In the genomic region with DNA sequence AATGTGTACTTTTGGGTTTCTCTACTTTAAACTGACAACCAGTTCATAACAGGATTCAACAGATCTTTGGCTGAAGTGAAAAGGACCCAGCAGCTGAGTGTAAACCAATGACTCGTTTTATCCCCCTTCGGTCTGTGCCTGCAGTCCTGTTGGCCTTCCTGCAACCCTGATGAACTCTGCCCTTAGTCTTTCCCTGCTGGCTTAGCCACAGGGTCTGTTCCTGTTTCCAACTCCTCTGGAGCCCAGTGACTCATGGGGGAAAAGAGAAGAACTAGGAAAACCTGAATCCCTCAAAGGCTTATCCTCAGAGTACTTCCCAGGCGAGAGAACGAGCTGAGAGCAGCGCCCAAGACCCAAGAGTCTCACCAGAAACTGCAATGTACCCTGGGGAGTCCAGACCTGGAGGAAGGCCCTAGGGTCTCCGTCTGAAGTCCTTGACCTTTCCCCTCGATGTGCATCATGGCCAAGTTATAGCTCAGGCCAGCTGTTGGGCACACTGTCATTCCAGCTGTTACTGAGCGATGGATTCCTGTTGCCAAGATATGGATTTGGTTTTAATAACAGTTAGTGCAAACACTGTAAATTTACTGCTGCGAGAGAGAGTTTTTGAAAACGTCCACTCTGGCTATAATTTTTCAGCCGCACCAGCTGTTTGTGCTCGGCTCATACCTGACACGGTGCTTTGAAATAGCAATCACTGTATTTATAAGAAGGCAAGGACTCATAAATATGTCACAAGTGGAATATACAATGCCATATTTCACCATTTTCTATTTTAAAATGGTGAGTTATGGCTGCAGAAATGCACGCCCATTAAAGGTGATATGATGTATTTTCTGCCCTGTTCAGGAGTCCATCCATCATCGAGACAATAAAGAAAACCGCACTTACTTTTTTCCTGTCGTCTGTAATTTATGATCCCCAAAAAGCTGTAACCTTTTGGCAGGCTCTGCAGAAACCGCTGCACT, we compare ENCODE assay signal across 16 mouse cellular contexts.
DNase-seq lines count a peak whose midpoint lies in the region; ATAC-seq and TF ChIP-seq lines count a peak whose summit lies in the region.
"Had no signal": no experiment of that assay in that cellular context is flagged by ENCODE, and none has a peak within 500 bp of the region (broad histone marks: within the 10 kb centered on the region; RNA-seq: fewer than 3 reads in every experiment).

No protein-coding gene starts in this region.

- no peak overlapping the region for H3K4me3 ChIP-seq in lung, embryonic 14.5 days (ENCODE audit: low read depth, low read length)
- H3K4me3 ChIP-seq in stomach, embryonic 14.5 days (ENCODE audit: low read depth, low read length), result no peak overlapping the region
- H3K4me3 ChIP-seq: embryonic facial prominence, embryonic 12.5 days; forebrain, embryonic 13.5 days had no signal

- ATAC-seq in lung, embryonic 14.5 days (ENCODE audit: insufficient read depth), result peak; percentile 78
- ATAC-seq in stomach, embryonic 14.5 days (ENCODE audit: insufficient number of reproducible peaks, insufficient read depth, low FRiP score, low read depth), result peak; percentile 62; the same call in 1 of the 2 replicates
- ATAC-seq: forebrain, embryonic 13.5 days; inflammation-experienced regulatory T-cells, adult 6 months had no signal

- no peaks in the 10 kb centered on the region for H3K36me3 ChIP-seq in lung, embryonic 14.5 days (ENCODE audit: insufficient read depth)
- H3K36me3 ChIP-seq in stomach, embryonic 14.5 days (ENCODE audit: control insufficient read depth, insufficient read depth, low read length), result no peaks in the 10 kb centered on the region
- H3K36me3 ChIP-seq: embryonic facial prominence, embryonic 12.5 days had no signal

- no peaks in the 10 kb centered on the region for H3K4me1 ChIP-seq in lung, embryonic 14.5 days (ENCODE audit: insufficient read depth)
- H3K4me1 ChIP-seq in stomach, embryonic 14.5 days (ENCODE audit: control insufficient read depth, insufficient read depth, low read length), result peaks cover 10% of the 10 kb centered on the region; the same call in 1 of the 2 replicates
- H3K4me1 ChIP-seq: forebrain, embryonic 13.5 days had no signal

- H3K27me3 ChIP-seq in lung, embryonic 14.5 days (ENCODE audit: insufficient read depth, low read length), result no peaks in the 10 kb centered on the region
- H3K27me3 ChIP-seq in stomach, embryonic 14.5 days (ENCODE audit: control insufficient read depth, insufficient read depth, low read length), result no peaks in the 10 kb centered on the region
- H3K27me3 ChIP-seq: embryonic facial prominence, embryonic 12.5 days; forebrain, embryonic 13.5 days had no signal

- TF ChIP-seq CTCF in lung, embryonic 14.5 days (IDR thresholded peaks at IDR 0.05; ENCODE audit: low read depth), result no peak

- H3K9ac ChIP-seq in lung, embryonic 14.5 days, result no peak overlapping the region
- no peak overlapping the region for H3K9ac ChIP-seq in stomach, embryonic 14.5 days (replicated peaks; ENCODE audit: low read depth, low read length)
- H3K9ac ChIP-seq: embryonic facial prominence, embryonic 12.5 days; forebrain, embryonic 13.5 days had no signal

- no peaks in the 10 kb centered on the region for H3K9me3 ChIP-seq in lung, embryonic 14.5 days (ENCODE audit: low read depth, low read length)
- no peaks in the 10 kb centered on the region for H3K9me3 ChIP-seq in stomach, embryonic 14.5 days (ENCODE audit: control insufficient read depth, low read depth, low read length)
- H3K9me3 ChIP-seq: embryonic facial prominence, embryonic 12.5 days; forebrain, embryonic 13.5 days had no signal

- 33% methylated on average over 18 of the region's 18 CpGs for WGBS in lung, embryonic 14.5 days
- 27% methylated on average over 18 of the region's 18 CpGs for WGBS in stomach, embryonic 14.5 days

- no peak overlapping the region for H3K27ac ChIP-seq in lung, embryonic 14.5 days (ENCODE audit: low read depth)
- peak overlapping the region; percentile 39; the same call in 1 of the 2 replicates for H3K27ac ChIP-seq in stomach, embryonic 14.5 days (ENCODE audit: low read length)
- H3K27ac ChIP-seq: embryonic facial prominence, embryonic 12.5 days; forebrain, embryonic 13.5 days; macrophage had no signal

- DNase-seq in embryo, embryonic 11 days, result peak; percentile 35
- DNase-seq in embryo, embryonic 9.5 days (ENCODE audit: extremely low spot score), result no peak
- DNase-seq in lung, embryonic 14.5 days, result peak; percentile 78
- no peak for DNase-seq in lung, postnatal 14 days
- peak; percentile 77 for DNase-seq in forelimb bud, embryonic 11.5 days (ENCODE audit: low read depth, low spot score)
- DNase-seq in retina, postnatal 1 day, result no peak
- DNase-seq in cerebellum, postnatal 4 days (ENCODE audit: low spot score in 2 of 2), result no peak
- DNase-seq: cerebellum, adult 11-12 months; layer of hippocampus, adult 9-11 months; liver; thymus, postnatal 14 days had no signal

- H3K4me2 ChIP-seq in lung, embryonic 14.5 days, result no peak overlapping the region
- H3K4me2 ChIP-seq in stomach, embryonic 14.5 days (replicated peaks; ENCODE audit: low read depth, low read length), result no peak overlapping the region
- H3K4me2 ChIP-seq: embryonic facial prominence, embryonic 12.5 days; forebrain, embryonic 13.5 days had no signal

Comparison
In these comparisons a context has a peak if more than half of its experiments do, and no peak if none do; other contexts are left out.
1. DNase-seq: peak in embryo, embryonic 11 days (single experiment), lung, embryonic 14.5 days (single experiment) and forelimb bud, embryonic 11.5 days (single experiment); none in embryo, embryonic 9.5 days (single experiment), lung, postnatal 14 days (single experiment), retina, postnatal 1 day (single experiment) and cerebellum, postnatal 4 days (0 of 2).